Mouse (Mus musculus) myocyte (in vitro differentiated cells): ENCODE measurements around the gene Map3k12.

Experiments used
- CEBPB ChIP-seq: IDR thresholded peaks from 2 replicates; pipeline ENCODE4 v1.6.1; 2011; ENCODE audit warnings: mild to moderate bottlenecking, moderate library complexity; ENCODE audit not compliant: poor library complexity, insufficient read depth, severe bottlenecking
- E2F4 ChIP-seq: IDR thresholded peaks from one replicate; pipeline ENCODE4 v1.6.1; 2011; ENCODE audit warnings: mild to moderate bottlenecking, control low read depth, moderate library complexity; ENCODE audit not compliant: insufficient read depth
- MAX ChIP-seq: IDR thresholded peaks from one replicate; pipeline ENCODE4 v1.6.1; 2011; ENCODE audit warnings: low read depth, mild to moderate bottlenecking, control low read depth
- MYOD1 ChIP-seq, 3 experiments: IDR thresholded peaks; one replicate each; pipeline ENCODE4 v1.6.1; 2011; ENCODE audit warnings: control low read depth in 2 of 3, low read depth in 2 of 3, mild to moderate bottlenecking in 2 of 3, moderate library complexity in 1 of 3; ENCODE audit not compliant: insufficient read length in 2 of 3, control insufficient read depth in 1 of 3
- MYOG ChIP-seq, 3 experiments: IDR thresholded peaks; one replicate each; pipeline ENCODE4 v1.6.1; 2011; ENCODE audit warnings: control low read depth in 2 of 3, low read depth in 2 of 3, mild to moderate bottlenecking in 2 of 3; ENCODE audit not compliant: insufficient read length in 2 of 3, control insufficient read depth in 1 of 3, insufficient read depth in 1 of 3
- POLR2A ChIP-seq: IDR thresholded peaks from one replicate; pipeline ENCODE4 v1.6.1; 2011; ENCODE audit warnings: low read depth, mild to moderate bottlenecking, control low read depth, moderate library complexity; ENCODE audit not compliant: insufficient read length
- POLR2AphosphoS2 ChIP-seq: IDR thresholded peaks from one replicate; pipeline ENCODE4 v1.6.1; 2011; ENCODE audit warnings: low read depth, control low read depth; ENCODE audit not compliant: insufficient read length
- REST ChIP-seq: IDR thresholded peaks from one replicate; pipeline ENCODE4 v1.6.1; 2011; ENCODE audit warnings: mild to moderate bottlenecking, control low read depth, moderate library complexity; ENCODE audit not compliant: insufficient read depth, insufficient read length
- SRF ChIP-seq: IDR thresholded peaks from one replicate; pipeline ENCODE4 v1.6.1; 2011; ENCODE audit warnings: low read depth; ENCODE audit not compliant: control insufficient read depth, insufficient read length
- TCF12 ChIP-seq: IDR thresholded peaks from one replicate; pipeline ENCODE4 v1.6.1; 2011; ENCODE audit warnings: mild to moderate bottlenecking, control low read depth; ENCODE audit not compliant: poor library complexity, insufficient read depth, severe bottlenecking
- TCF3 ChIP-seq: IDR thresholded peaks from one replicate; pipeline ENCODE4 v1.6.1; 2011; ENCODE audit warnings: low read depth, control low read depth; ENCODE audit not compliant: insufficient read length
- USF1 ChIP-seq: IDR thresholded peaks from one replicate; pipeline ENCODE4 v1.6.1; 2011; ENCODE audit warnings: low read depth, mild to moderate bottlenecking, control low read depth, moderate library complexity

DNA sequence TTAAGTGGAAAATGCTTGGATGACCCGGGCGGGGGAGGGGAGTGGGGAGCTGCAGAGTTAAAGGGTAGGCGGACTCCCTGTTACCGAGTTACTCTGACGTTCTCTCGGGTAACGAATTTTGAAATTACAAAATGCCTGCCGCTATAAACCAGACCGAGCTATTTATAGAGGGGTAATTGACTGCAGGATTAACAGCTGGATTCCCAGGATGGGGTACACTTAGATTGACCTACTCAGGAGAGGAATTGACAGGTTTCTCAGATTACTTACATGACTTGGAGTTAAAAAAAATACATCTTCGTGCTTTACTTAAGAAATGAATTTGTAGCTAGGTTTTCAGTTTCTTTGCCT lies 45.6 kb downstream of the Map3k12 start:
- TF ChIP-seq MYOG (IDR thresholded peaks at IDR 0.05; ENCODE audit: control insufficient read depth in 1 of 3, insufficient read depth in 1 of 3, insufficient read length in 2 of 3, low read depth in 2 of 3) (no peak), TCF12 (no peak), CEBPB (no peak), MYOD1 (IDR thresholded peaks at IDR 0.05; ENCODE audit: control insufficient read depth in 1 of 3, insufficient read length in 2 of 3, low read depth in 2 of 3) (no peak), E2F4 (no peak), POLR2AphosphoS2 (no peak), POLR2A (no peak), MAX (no peak), SRF (no peak), USF1 (no peak), REST (no peak), TCF3 (no peak)
